Mouse (Mus musculus): ENCODE measurements at regions not wholly inside any gene's neighbourhood (a gene's known extent, or its start where the extent isn't known, plus 50 kb on each side); places are given as distances from the start of the nearest gene placed in this dataset.

- Histone ChIP-seq H3K27ac (ENCODE audit: low read length) (no peak overlapping the region), H3K9ac (ENCODE audit: low read length) (no peak overlapping the region), H3K27me3 (ENCODE audit: control insufficient read depth, insufficient read depth, low read depth, low read length) (no peaks in the 10 kb centered on the region), H3K4me3 (ENCODE audit: low read length) (no peak overlapping the region), H3K36me3 (ENCODE audit: control insufficient read depth, insufficient read depth, low read length) (no peaks in the 10 kb centered on the region), H3K4me1 (replicated peaks; ENCODE audit: control insufficient read depth, insufficient read depth, low read length) (no peaks in the 10 kb centered on the region), H3K4me2 (ENCODE audit: low read depth, low read length) (no peak overlapping the region), H3K9me3 (ENCODE audit: control insufficient read depth, low read length) (no peaks in the 10 kb centered on the region)
- 74% methylated on average over 4 of the region's 4 CpGs for WGBS
- no peak for ATAC-seq (ENCODE audit: low read depth)
Observed at GRCm38 (mm10) chr16:30652692-30653091, 53.2 kb downstream of the Fam43a start.

- no peak overlapping the region for H3K4me3 ChIP-seq (ENCODE audit: low read length)
- no peak overlapping the region for H3K27ac ChIP-seq (ENCODE audit: low read length)
- H3K36me3 ChIP-seq (ENCODE audit: control insufficient read depth, insufficient read depth, low read length) = no peaks in the 10 kb centered on the region
- no peak overlapping the region for H3K4me2 ChIP-seq (ENCODE audit: low read depth, low read length)
- no peaks in the 10 kb centered on the region for H3K9me3 ChIP-seq (ENCODE audit: control insufficient read depth, low read length)
- H3K27me3 ChIP-seq (ENCODE audit: control insufficient read depth, insufficient read depth, low read depth, low read length) = no peaks in the 10 kb centered on the region
- no peaks in the 10 kb centered on the region for H3K4me1 ChIP-seq (replicated peaks; ENCODE audit: control insufficient read depth, insufficient read depth, low read length)
- no peak for ATAC-seq (ENCODE audit: low read depth)
- H3K9ac ChIP-seq (ENCODE audit: low read length) = no peak overlapping the region
- WGBS = 77% methylated on average over 5 of the region's 5 CpGs
Observed at GRCm38 (mm10) chr16:30653806-30654205, 54.3 kb downstream of the Fam43a start.

- no peak overlapping the region for H3K9ac ChIP-seq (ENCODE audit: low read length)
- 62% methylated on average over 9 of the region's 9 CpGs for WGBS
- no peak overlapping the region for H3K4me3 ChIP-seq (ENCODE audit: low read length)
- H3K9me3 ChIP-seq (ENCODE audit: control insufficient read depth, low read length) = no peaks in the 10 kb centered on the region
- no peaks in the 10 kb centered on the region for H3K27me3 ChIP-seq (ENCODE audit: control insufficient read depth, insufficient read depth, low read depth, low read length)
- no peak for ATAC-seq (ENCODE audit: low read depth)
- H3K4me1 ChIP-seq (replicated peaks; ENCODE audit: control insufficient read depth, insufficient read depth, low read length) = no peaks in the 10 kb centered on the region
- H3K27ac ChIP-seq (ENCODE audit: low read length) = peak overlapping the region; percentile 53
- H3K4me2 ChIP-seq (ENCODE audit: low read depth, low read length) = no peak overlapping the region
- H3K36me3 ChIP-seq (ENCODE audit: control insufficient read depth, insufficient read depth, low read length) = no peaks in the 10 kb centered on the region
Observed at GRCm38 (mm10) chr16:30654226-30654625, 54.7 kb downstream of the Fam43a start.

DNA sequence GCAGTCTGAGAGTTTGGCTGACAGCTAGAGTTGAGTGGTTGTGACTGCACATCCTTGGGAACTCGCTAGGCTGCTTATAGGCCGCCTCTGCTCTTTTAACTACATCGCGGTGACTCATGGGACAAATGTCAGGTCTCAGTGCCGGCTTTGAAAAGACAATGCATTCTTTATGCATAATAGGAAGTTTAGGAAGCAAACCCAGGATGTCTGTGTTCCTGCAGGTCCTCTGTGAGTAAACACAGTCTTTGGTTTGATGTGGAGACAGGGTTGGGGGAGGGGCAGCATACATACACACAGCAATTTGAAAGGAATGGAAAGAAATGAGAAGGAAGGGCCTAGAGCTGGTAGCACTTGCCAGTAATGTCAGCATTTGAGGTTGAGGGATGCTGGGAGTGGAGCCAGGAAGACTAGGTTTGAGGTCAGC lies 56.3 kb downstream of the Fam43a start:
- Histone ChIP-seq H3K4me1 (replicated peaks; ENCODE audit: control insufficient read depth, insufficient read depth, low read length) (no peaks in the 10 kb centered on the region), H3K36me3 (ENCODE audit: control insufficient read depth, insufficient read depth, low read length) (no peaks in the 10 kb centered on the region), H3K9ac (ENCODE audit: low read length) (no peak overlapping the region), H3K4me3 (ENCODE audit: low read length) (no peak overlapping the region), H3K4me2 (ENCODE audit: low read depth, low read length) (no peak overlapping the region), H3K27me3 (ENCODE audit: control insufficient read depth, insufficient read depth, low read depth, low read length) (no peaks in the 10 kb centered on the region), H3K27ac (ENCODE audit: low read length) (peak overlapping the region; percentile 53), H3K9me3 (ENCODE audit: control insufficient read depth, low read length) (no peaks in the 10 kb centered on the region)
- 43% methylated on average over 5 of the region's 5 CpGs for WGBS
- ATAC-seq (ENCODE audit: low read depth) = peak; percentile 81

DNA sequence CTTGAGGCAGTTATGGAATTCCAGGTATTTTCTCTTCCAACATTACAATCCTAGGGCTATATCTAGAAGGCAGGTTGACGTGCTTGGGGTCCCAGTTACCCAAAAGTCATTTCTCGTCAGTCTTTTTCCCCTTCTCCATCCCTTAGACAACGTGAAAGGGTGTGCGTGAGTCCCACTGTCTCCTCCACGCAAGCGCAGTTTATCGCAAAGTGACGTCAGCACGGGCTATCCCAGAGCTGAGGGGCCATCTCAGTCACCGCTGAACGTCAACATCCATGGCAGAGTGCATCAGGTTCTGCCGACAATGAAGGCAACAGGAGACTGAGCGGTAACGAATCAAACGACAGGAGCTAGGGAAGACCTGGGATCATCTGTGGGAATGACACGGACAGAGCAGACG lies 57.4 kb downstream of the Fam43a start:
- Histone ChIP-seq H3K4me1 (replicated peaks; ENCODE audit: control insufficient read depth, insufficient read depth, low read length) (no peaks in the 10 kb centered on the region), H3K4me2 (ENCODE audit: low read depth, low read length) (no peak overlapping the region), H3K27me3 (ENCODE audit: control insufficient read depth, insufficient read depth, low read depth, low read length) (no peaks in the 10 kb centered on the region), H3K27ac (ENCODE audit: low read length) (no peak overlapping the region), H3K4me3 (ENCODE audit: low read length) (no peak overlapping the region), H3K9ac (ENCODE audit: low read length) (no peak overlapping the region), H3K9me3 (ENCODE audit: control insufficient read depth, low read length) (no peaks in the 10 kb centered on the region), H3K36me3 (ENCODE audit: control insufficient read depth, insufficient read depth, low read length) (no peaks in the 10 kb centered on the region)
- 72% methylated on average over 17 of the region's 17 CpGs for WGBS
- no peak for ATAC-seq (ENCODE audit: low read depth)

GRCm38 (mm10) chr16:30658921-30659320 lies 59.4 kb downstream of the Fam43a start:
- 86% methylated on average over 4 of the region's 4 CpGs for WGBS
- Histone ChIP-seq H3K27ac (ENCODE audit: low read length) (no peak overlapping the region), H3K36me3 (ENCODE audit: control insufficient read depth, insufficient read depth, low read length) (no peaks in the 10 kb centered on the region), H3K27me3 (ENCODE audit: control insufficient read depth, insufficient read depth, low read depth, low read length) (no peaks in the 10 kb centered on the region), H3K4me2 (ENCODE audit: low read depth, low read length) (no peak overlapping the region), H3K9me3 (ENCODE audit: control insufficient read depth, low read length) (no peaks in the 10 kb centered on the region), H3K9ac (ENCODE audit: low read length) (no peak overlapping the region), H3K4me3 (ENCODE audit: low read length) (no peak overlapping the region), H3K4me1 (replicated peaks; ENCODE audit: control insufficient read depth, insufficient read depth, low read length) (no peaks in the 10 kb centered on the region)
- no peak for ATAC-seq (ENCODE audit: low read depth)

DNA sequence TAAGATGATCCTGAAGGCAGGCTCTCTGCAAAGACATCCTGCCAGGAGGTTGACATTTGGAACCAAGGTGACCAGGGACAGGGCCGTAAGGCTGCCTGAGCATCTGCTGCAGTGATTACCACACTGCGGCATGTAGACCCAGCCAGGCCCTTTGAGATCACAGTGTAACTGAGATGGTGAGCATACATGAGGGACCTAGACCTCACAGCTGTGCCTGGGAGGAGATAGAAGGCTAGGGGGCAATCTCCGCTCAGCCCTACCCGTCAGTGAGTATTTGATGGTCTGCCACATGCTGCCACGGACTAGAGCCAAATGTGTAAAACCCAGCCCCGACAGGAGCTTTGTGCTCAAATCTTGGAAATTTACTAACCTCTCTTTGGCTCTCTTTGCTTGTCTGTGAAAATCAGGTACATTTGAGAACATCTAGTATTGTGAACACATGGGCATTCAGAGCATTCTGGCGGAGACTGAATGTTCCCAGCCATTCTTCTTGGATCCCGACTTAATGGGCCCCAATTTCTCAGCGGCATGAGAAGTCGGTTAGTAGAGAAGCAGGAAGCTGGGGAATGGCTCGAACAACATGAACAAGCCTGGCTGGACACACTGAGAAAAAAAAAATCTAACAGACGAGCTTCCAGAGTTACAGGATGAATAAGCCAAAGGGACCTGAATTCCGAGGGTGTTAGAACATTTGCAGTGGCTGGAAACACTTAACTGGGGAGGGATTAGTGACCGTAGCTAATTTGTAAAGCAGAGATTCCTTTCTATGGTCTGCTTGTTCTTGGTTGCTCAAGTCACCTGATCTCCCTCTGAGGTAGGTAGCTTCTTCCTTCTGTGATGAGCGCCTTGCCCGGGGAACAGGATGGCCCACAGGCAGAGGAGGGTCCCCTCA lies 61.8 kb downstream of the Fam43a start:
- H3K9me3 ChIP-seq (ENCODE audit: control insufficient read depth, low read length) = no peaks in the 10 kb centered on the region
- H3K4me3 ChIP-seq (ENCODE audit: low read length) = no peak overlapping the region
- H3K4me2 ChIP-seq (ENCODE audit: low read depth, low read length) = no peak overlapping the region
- H3K36me3 ChIP-seq (ENCODE audit: control insufficient read depth, insufficient read depth, low read length) = no peaks in the 10 kb centered on the region
- no peaks in the 10 kb centered on the region for H3K4me1 ChIP-seq (replicated peaks; ENCODE audit: control insufficient read depth, insufficient read depth, low read length)
- H3K27ac ChIP-seq (ENCODE audit: low read length) = no peak overlapping the region
- ATAC-seq (ENCODE audit: low read depth) = no peak
- H3K27me3 ChIP-seq (ENCODE audit: control insufficient read depth, insufficient read depth, low read depth, low read length) = no peaks in the 10 kb centered on the region
- WGBS = 67% methylated on average over 16 of the region's 16 CpGs
- H3K9ac ChIP-seq (ENCODE audit: low read length) = no peak overlapping the region

GRCm38 (mm10) chr16:30663055-30663454 lies 63.5 kb downstream of the Fam43a start:
- Histone ChIP-seq H3K4me2 (ENCODE audit: low read depth, low read length) (no peak overlapping the region), H3K27me3 (ENCODE audit: control insufficient read depth, insufficient read depth, low read depth, low read length) (no peaks in the 10 kb centered on the region), H3K36me3 (ENCODE audit: control insufficient read depth, insufficient read depth, low read length) (no peaks in the 10 kb centered on the region), H3K4me3 (ENCODE audit: low read length) (no peak overlapping the region), H3K27ac (ENCODE audit: low read length) (no peak overlapping the region), H3K9me3 (ENCODE audit: control insufficient read depth, low read length) (no peaks in the 10 kb centered on the region), H3K9ac (ENCODE audit: low read length) (no peak overlapping the region), H3K4me1 (replicated peaks; ENCODE audit: control insufficient read depth, insufficient read depth, low read length) (no peaks in the 10 kb centered on the region)
- 70% methylated on average over 8 of the region's 8 CpGs for WGBS
- ATAC-seq (ENCODE audit: low read depth) = no peak

GRCm38 (mm10) chr16:30663971-30664370 lies 64.4 kb downstream of the Fam43a start:
- H3K36me3 ChIP-seq (ENCODE audit: control insufficient read depth, insufficient read depth, low read length) = no peaks in the 10 kb centered on the region
- 62% methylated on average over 3 of the region's 3 CpGs for WGBS
- H3K4me3 ChIP-seq (ENCODE audit: low read length) = no peak overlapping the region
- no peak overlapping the region for H3K27ac ChIP-seq (ENCODE audit: low read length)
- ATAC-seq (ENCODE audit: low read depth) = no peak
- H3K9me3 ChIP-seq (ENCODE audit: control insufficient read depth, low read length) = no peaks in the 10 kb centered on the region
- no peak overlapping the region for H3K9ac ChIP-seq (ENCODE audit: low read length)
- H3K27me3 ChIP-seq (ENCODE audit: control insufficient read depth, insufficient read depth, low read depth, low read length) = no peaks in the 10 kb centered on the region
- H3K4me1 ChIP-seq (replicated peaks; ENCODE audit: control insufficient read depth, insufficient read depth, low read length) = no peaks in the 10 kb centered on the region
- H3K4me2 ChIP-seq (ENCODE audit: low read depth, low read length) = no peak overlapping the region

Measured in lung, embryonic 16.5 days (tissue).